Mouse (Mus musculus) stomach, postnatal 0 days (tissue): Measurements from ENCODE around the gene Slc35b1.

Source experiments
- CTCF ChIP-seq: IDR thresholded peaks from 2 replicates; pipeline ENCODE4 v1.5.1; 2016; ENCODE audit warnings: antibody characterized with exemption, low read depth, mild to moderate bottlenecking, moderate library complexity
- EP300 ChIP-seq: optimal IDR thresholded peaks from 2 replicates; pipeline ENCODE3; 2016; ENCODE audit warnings: antibody characterized with exemption

DNA sequence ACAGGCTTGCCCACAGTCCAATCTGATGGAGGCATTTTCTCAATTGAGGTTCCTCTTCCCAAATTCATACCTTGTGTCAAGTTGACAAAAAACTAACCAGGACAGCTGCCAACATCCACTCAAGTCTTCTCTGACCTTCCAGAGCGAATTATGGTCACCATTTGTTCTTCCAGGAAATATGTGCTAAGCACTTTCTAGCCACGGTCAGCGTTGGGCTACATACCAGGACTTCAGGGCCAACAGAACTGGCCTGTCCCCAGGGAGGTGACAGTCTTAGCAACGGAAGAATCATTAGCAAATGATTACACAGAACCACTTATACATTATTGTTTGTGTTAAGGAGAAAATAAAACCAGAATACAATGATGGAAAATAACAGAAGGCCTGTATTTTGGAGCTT lies 21.3 kb downstream of the Slc35b1 start:
- TF ChIP-seq CTCF (no peak), EP300 (no peak)
